Mouse (Mus musculus): ENCODE data around the gene Cuedc2. TPM values are rescaled to one million over a fixed set of nuclear protein-coding genes. Genes with fewer than 3 reads are reported as not detected.

Cuedc2 gene
- polyA plus RNA-seq (2014; fragmentation: Nextera tagmentation; extraction: Ambion mirVana) = 183 and 199 TPM in 2 replicates

GRCm38 (mm10) chr19:46338331-46338936 is at the start of gene Cuedc2:
Cuedc2 (minus strand) TSS chr19:46338702.
- no peaks in the 10 kb centered on the region for H3K36me3 ChIP-seq (replicated peaks; ENCODE audit: control insufficient read depth, insufficient read depth, low read depth, low read length)
- H3K4me3 ChIP-seq (ENCODE audit: low read depth, low read length) = peak within 1 kb of the TSS; percentile 71
- DNase-seq (ENCODE audit: low spot score) = peak; percentile 96
- peak; percentile 83 for ATAC-seq (replicated peaks; ENCODE audit: insufficient number of reproducible peaks, low FRiP score, low TSS enrichment, low read depth)
- H3K9me3 ChIP-seq (replicated peaks; ENCODE audit: control insufficient read depth, low read length) = no peaks in the 10 kb centered on the region
- H3K4me2 ChIP-seq (ENCODE audit: low read depth, low read length) = peak within 1 kb of the TSS; percentile 81
- peak within 1 kb of the TSS; percentile 83 for H3K9ac ChIP-seq (replicated peaks; ENCODE audit: low read length)
- WGBS = under 1% methylated on average over 31 of the region's 31 CpGs
- H3K27ac ChIP-seq (replicated peaks; ENCODE audit: low read depth, low read length) = 0 out of 2 replicates have a peak within 1 kb of the TSS, but pooled peaks have one; percentile 35
- no peaks in the 10 kb centered on the region for H3K27me3 ChIP-seq (ENCODE audit: control insufficient read depth, insufficient read depth, low read length)
- H3K4me1 ChIP-seq (ENCODE audit: control insufficient read depth, insufficient read depth, low read length) = peaks cover 5% of the 10 kb centered on the region

- peaks cover 39% of the 10 kb centered on the region for H3K36me3 ChIP-seq (replicated peaks; ENCODE audit: control insufficient read depth, insufficient read depth, low read depth, low read length)
- no peak overlapping the region for H3K9ac ChIP-seq (replicated peaks; ENCODE audit: low read length)
- H3K27me3 ChIP-seq (ENCODE audit: control insufficient read depth, insufficient read depth, low read length) = no peaks in the 10 kb centered on the region
- no peak for ATAC-seq (replicated peaks; ENCODE audit: insufficient number of reproducible peaks, low FRiP score, low TSS enrichment, low read depth)
- H3K27ac ChIP-seq (replicated peaks; ENCODE audit: low read depth, low read length) = no peak overlapping the region
- no peak overlapping the region for H3K4me2 ChIP-seq (ENCODE audit: low read depth, low read length)
- WGBS = 88% methylated on average over 9 of the region's 9 CpGs
- H3K4me1 ChIP-seq (ENCODE audit: control insufficient read depth, insufficient read depth, low read length) = no peaks in the 10 kb centered on the region
- H3K9me3 ChIP-seq (replicated peaks; ENCODE audit: control insufficient read depth, low read length) = no peaks in the 10 kb centered on the region
- DNase-seq (ENCODE audit: low spot score) = no peak
- H3K4me3 ChIP-seq (ENCODE audit: low read depth, low read length) = no peak overlapping the region
Measured at GRCm38 (mm10) chr19:46382275-46382674, 43.8 kb upstream of the Cuedc2 start.

- Histone ChIP-seq H3K4me1 (ENCODE audit: control insufficient read depth, insufficient read depth, low read length) (no peaks in the 10 kb centered on the region), H3K36me3 (replicated peaks; ENCODE audit: control insufficient read depth, insufficient read depth, low read depth, low read length) (peaks cover 14% of the 10 kb centered on the region), H3K9ac (replicated peaks; ENCODE audit: low read length) (no peak overlapping the region), H3K27me3 (ENCODE audit: control insufficient read depth, insufficient read depth, low read length) (no peaks in the 10 kb centered on the region), H3K4me3 (ENCODE audit: low read depth, low read length) (no peak overlapping the region), H3K27ac (replicated peaks; ENCODE audit: low read depth, low read length) (no peak overlapping the region), H3K9me3 (replicated peaks; ENCODE audit: control insufficient read depth, low read length) (no peaks in the 10 kb centered on the region), H3K4me2 (ENCODE audit: low read depth, low read length) (no peak overlapping the region)
- ATAC-seq (replicated peaks; ENCODE audit: insufficient number of reproducible peaks, low FRiP score, low TSS enrichment, low read depth) (no peak), DNase-seq (ENCODE audit: low spot score) (no peak)
- WGBS = 42% methylated on average over 4 of the region's 4 CpGs
Measured at GRCm38 (mm10) chr19:46375891-46376290, 37.4 kb upstream of the Cuedc2 start.

- Histone ChIP-seq H3K27ac (replicated peaks; ENCODE audit: low read depth, low read length) (no peak overlapping the region), H3K36me3 (replicated peaks; ENCODE audit: control insufficient read depth, insufficient read depth, low read depth, low read length) (peaks cover 14% of the 10 kb centered on the region), H3K4me3 (ENCODE audit: low read depth, low read length) (no peak overlapping the region), H3K4me2 (ENCODE audit: low read depth, low read length) (no peak overlapping the region), H3K9ac (replicated peaks; ENCODE audit: low read length) (no peak overlapping the region), H3K27me3 (ENCODE audit: control insufficient read depth, insufficient read depth, low read length) (no peaks in the 10 kb centered on the region), H3K9me3 (replicated peaks; ENCODE audit: control insufficient read depth, low read length) (no peaks in the 10 kb centered on the region), H3K4me1 (ENCODE audit: control insufficient read depth, insufficient read depth, low read length) (no peaks in the 10 kb centered on the region)
- 70% methylated on average over 5 of the region's 5 CpGs for WGBS
- ATAC-seq (replicated peaks; ENCODE audit: insufficient number of reproducible peaks, low FRiP score, low TSS enrichment, low read depth) (no peak), DNase-seq (ENCODE audit: low spot score) (no peak)
Measured at GRCm38 (mm10) chr19:46375489-46375888, 37.0 kb upstream of the Cuedc2 start.

- H3K4me3 ChIP-seq (ENCODE audit: low read depth, low read length) = no peak overlapping the region
- peaks cover 14% of the 10 kb centered on the region for H3K36me3 ChIP-seq (replicated peaks; ENCODE audit: control insufficient read depth, insufficient read depth, low read depth, low read length)
- H3K4me2 ChIP-seq (ENCODE audit: low read depth, low read length) = no peak overlapping the region
- H3K27ac ChIP-seq (replicated peaks; ENCODE audit: low read depth, low read length) = no peak overlapping the region
- no peak for DNase-seq (ENCODE audit: low spot score)
- ATAC-seq (replicated peaks; ENCODE audit: insufficient number of reproducible peaks, low FRiP score, low TSS enrichment, low read depth) = no peak
- no peaks in the 10 kb centered on the region for H3K27me3 ChIP-seq (ENCODE audit: control insufficient read depth, insufficient read depth, low read length)
- no peaks in the 10 kb centered on the region for H3K4me1 ChIP-seq (ENCODE audit: control insufficient read depth, insufficient read depth, low read length)
- no peaks in the 10 kb centered on the region for H3K9me3 ChIP-seq (replicated peaks; ENCODE audit: control insufficient read depth, low read length)
- H3K9ac ChIP-seq (replicated peaks; ENCODE audit: low read length) = no peak overlapping the region
- WGBS = 51% methylated on average over 21 of the region's 21 CpGs
Measured at GRCm38 (mm10) chr19:46374477-46375088, 36.1 kb upstream of the Cuedc2 start.

- no peaks in the 10 kb centered on the region for H3K4me1 ChIP-seq (ENCODE audit: control insufficient read depth, insufficient read depth, low read length)
- DNase-seq (ENCODE audit: low spot score) (peak; percentile 59), ATAC-seq (replicated peaks; ENCODE audit: insufficient number of reproducible peaks, low FRiP score, low TSS enrichment, low read depth) (no peak)
- no peaks in the 10 kb centered on the region for H3K9me3 ChIP-seq (replicated peaks; ENCODE audit: control insufficient read depth, low read length)
- no peaks in the 10 kb centered on the region for H3K36me3 ChIP-seq (replicated peaks; ENCODE audit: control insufficient read depth, insufficient read depth, low read depth, low read length)
- 30% methylated on average over 4 of the region's 4 CpGs for WGBS
- H3K4me2 ChIP-seq (ENCODE audit: low read depth, low read length) = no peak overlapping the region
- no peaks in the 10 kb centered on the region for H3K27me3 ChIP-seq (ENCODE audit: control insufficient read depth, insufficient read depth, low read length)
- no peak overlapping the region for H3K9ac ChIP-seq (replicated peaks; ENCODE audit: low read length)
- H3K27ac ChIP-seq (replicated peaks; ENCODE audit: low read depth, low read length) = no peak overlapping the region
- H3K4me3 ChIP-seq (ENCODE audit: low read depth, low read length) = no peak overlapping the region
Measured at GRCm38 (mm10) chr19:46369204-46369603, 30.7 kb upstream of the Cuedc2 start.

- H3K27me3 ChIP-seq (ENCODE audit: control insufficient read depth, insufficient read depth, low read length) = no peaks in the 10 kb centered on the region
- no peak for DNase-seq (ENCODE audit: low spot score)
Measured at GRCm38 (mm10) chr19:46367798-46368590, 29.5 kb upstream of the Cuedc2 start.

More at GRCm38 (mm10) chr19:46367798-46368590, 29.5 kb upstream of the Cuedc2 start:
- no peak overlapping the region for H3K9ac ChIP-seq (replicated peaks; ENCODE audit: low read length)
- no peak overlapping the region for H3K27ac ChIP-seq (replicated peaks; ENCODE audit: low read depth, low read length)
- no peak overlapping the region for H3K4me3 ChIP-seq (ENCODE audit: low read depth, low read length)
- H3K4me2 ChIP-seq (ENCODE audit: low read depth, low read length) = no peak overlapping the region
- no peaks in the 10 kb centered on the region for H3K36me3 ChIP-seq (replicated peaks; ENCODE audit: control insufficient read depth, insufficient read depth, low read depth, low read length)
- no peaks in the 10 kb centered on the region for H3K9me3 ChIP-seq (replicated peaks; ENCODE audit: control insufficient read depth, low read length)
- 86% methylated on average over 23 of the region's 23 CpGs for WGBS
- ATAC-seq (replicated peaks; ENCODE audit: insufficient number of reproducible peaks, low FRiP score, low TSS enrichment, low read depth) = no peak
- H3K4me1 ChIP-seq (ENCODE audit: control insufficient read depth, insufficient read depth, low read length) = no peaks in the 10 kb centered on the region

Measured in embryonic facial prominence, embryonic 11.5 days (tissue).